Mouse (Mus musculus): ENCODE measurements around the gene Rpl29. TPM values are rescaled to one million over a fixed set of nuclear protein-coding genes. Genes with fewer than 3 reads are reported as not detected.

Rpl29 gene
- total and polyA plus RNA-seq, 2 experiments: 182 to 230 TPM

DNA sequence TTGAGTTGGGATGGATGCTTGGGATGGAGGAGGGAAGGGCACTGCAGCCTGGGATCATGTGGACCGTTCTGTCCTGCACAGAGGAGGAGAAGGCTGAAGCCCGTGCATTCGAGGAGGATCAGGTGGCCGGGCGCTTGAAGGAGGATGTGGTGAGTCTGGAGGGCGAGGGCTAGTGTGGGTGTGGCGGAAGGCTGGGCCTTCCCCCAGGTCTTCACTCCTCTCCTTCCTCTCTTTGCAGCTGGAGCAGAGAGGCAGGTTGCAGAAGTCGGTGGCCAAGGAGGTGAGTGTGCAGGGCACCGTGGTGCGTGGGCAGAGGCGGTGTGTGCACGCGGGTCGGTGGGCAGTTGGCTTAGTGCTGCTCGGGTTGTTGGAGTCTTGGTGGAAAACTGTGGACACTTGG, 51.8 kb downstream of the Rpl29 start:
- Histone ChIP-seq H3K9ac (ENCODE audit: low read depth, low read length) (no peak overlapping the region), H3K27ac (replicated peaks; ENCODE audit: insufficient read depth, low read depth, low read length) (no peak overlapping the region), H3K27me3 (ENCODE audit: control insufficient read depth, insufficient read depth, low read length) (no peaks in the 10 kb centered on the region), H3K4me3 (ENCODE audit: insufficient read depth, low read depth, low read length) (no peak overlapping the region), H3K36me3 (ENCODE audit: control insufficient read depth, insufficient read depth, low read length) (peaks cover 3% of the 10 kb centered on the region; the same call in 1 of the 2 replicates), H3K4me1 (ENCODE audit: control insufficient read depth, insufficient read depth, low read length) (peaks cover 7% of the 10 kb centered on the region), H3K79me2 (ENCODE audit: control insufficient read depth, insufficient read depth, low read length) (peaks cover 3% of the 10 kb centered on the region; the same call in 1 of the 2 replicates)
- DNase-seq (ENCODE audit: extremely low read depth, low read depth, low spot score): no peak
- no peak for TF ChIP-seq POLR2A (IDR thresholded peaks at IDR 0.05; ENCODE audit: extremely low read depth, insufficient read depth, low read length)
- WGBS: 95% methylated on average over 15 of the region's 15 CpGs

Other genes with a start within 250 kb of the Rpl29 start
- gene Ppm1m, start 229.7 kb upstream of the Rpl29 start, total RNA-seq (2014; rRNA removed): 12.4 and 13.7 TPM in 2 replicates
- gene Ppm1m, start 229.7 kb upstream of the Rpl29 start, polyA plus RNA-seq (2012; rRNA removed): 17.3 and 22.7 TPM in 2 replicates
- gene Twf2, start 226.3 kb upstream of the Rpl29 start, total RNA-seq (2014; rRNA removed): 4.9 and 6.2 TPM in 2 replicates
- 4.5 and 4.7 TPM in 2 replicates for gene Twf2, start 226.3 kb upstream of the Rpl29 start, polyA plus RNA-seq (2012; rRNA removed)
- 0.18 and 0.27 TPM in 2 replicates for gene Tlr9, start 206.9 kb upstream of the Rpl29 start, total RNA-seq (2014; rRNA removed)
- 0.37 and 0.61 TPM in 2 replicates for gene Tlr9, start 206.9 kb upstream of the Rpl29 start, polyA plus RNA-seq (2012; rRNA removed)
- 270 and 285 TPM in 2 replicates for gene Alas1, start 180.8 kb upstream of the Rpl29 start, total RNA-seq (2014; rRNA removed)
- 530 and 649 TPM in 2 replicates for gene Alas1, start 180.8 kb upstream of the Rpl29 start, polyA plus RNA-seq (2012; rRNA removed)
- gene Poc1a, start 148.4 kb upstream of the Rpl29 start, total RNA-seq (2014; rRNA removed): 1.8 and 3.2 TPM in 2 replicates
- gene Poc1a, start 148.4 kb upstream of the Rpl29 start, polyA plus RNA-seq (2012; rRNA removed): 3.1 and 3.9 TPM in 2 replicates
- gene Dusp7, start 60.8 kb upstream of the Rpl29 start, total RNA-seq (2014; rRNA removed): 1.8 and 2.5 TPM in 2 replicates
- 7.7 and 10.1 TPM in 2 replicates for gene Dusp7, start 60.8 kb upstream of the Rpl29 start, polyA plus RNA-seq (2012; rRNA removed)
- 65.2 and 76.5 TPM in 2 replicates for gene Acy1, start 8.9 kb downstream of the Rpl29 start, total RNA-seq (2014; rRNA removed)
- 50.7 and 64.3 TPM in 2 replicates for gene Acy1, start 8.9 kb downstream of the Rpl29 start, polyA plus RNA-seq (2012; rRNA removed)
- gene Abhd14b, start 18.0 kb downstream of the Rpl29 start, total RNA-seq (2014; rRNA removed): 129 and 183 TPM in 2 replicates
- gene Abhd14b, start 18.0 kb downstream of the Rpl29 start, polyA plus RNA-seq (2012; rRNA removed): 402 and 415 TPM in 2 replicates
- 8.2 and 10.4 TPM in 2 replicates for gene Abhd14a, start 18.2 kb downstream of the Rpl29 start, total RNA-seq (2014; rRNA removed)
- gene Abhd14a, start 18.2 kb downstream of the Rpl29 start, polyA plus RNA-seq (2012; rRNA removed): 22.7 and 24.4 TPM in 2 replicates
- 15.9 and 22.2 TPM in 2 replicates for gene Pcbp4, start 23.8 kb downstream of the Rpl29 start, total RNA-seq (2014; rRNA removed)
- 43.3 and 52.5 TPM in 2 replicates for gene Pcbp4, start 23.8 kb downstream of the Rpl29 start, polyA plus RNA-seq (2012; rRNA removed)
- gene Gpr62, start 36.5 kb downstream of the Rpl29 start, total RNA-seq (2014; rRNA removed): not detected in 2 replicates
- gene Gpr62, start 36.5 kb downstream of the Rpl29 start, polyA plus RNA-seq (2012; rRNA removed): not detected in 2 replicates
- gene Rrp9, start 46.5 kb downstream of the Rpl29 start, total RNA-seq (2014; rRNA removed): 7.8 and 9.3 TPM in 2 replicates
- 12.4 and 16.0 TPM in 2 replicates for gene Rrp9, start 46.5 kb downstream of the Rpl29 start, polyA plus RNA-seq (2012; rRNA removed)
- 14.0 and 19.4 TPM in 2 replicates for gene Parp3, start 47.5 kb downstream of the Rpl29 start, total RNA-seq (2014; rRNA removed)
- 23.0 and 23.3 TPM in 2 replicates for gene Parp3, start 47.5 kb downstream of the Rpl29 start, polyA plus RNA-seq (2012; rRNA removed)
- gene Iqcf1, start 70.5 kb downstream of the Rpl29 start, total RNA-seq (2014; rRNA removed): not detected in 2 replicates
- gene Iqcf1, start 70.5 kb downstream of the Rpl29 start, polyA plus RNA-seq (2012; rRNA removed): not detected in 2 replicates
- not detected in 2 replicates for gene Iqcf5, start 85.1 kb downstream of the Rpl29 start, total RNA-seq (2014; rRNA removed)
- not detected in 2 replicates for gene Iqcf5, start 85.1 kb downstream of the Rpl29 start, polyA plus RNA-seq (2012; rRNA removed)
- not detected in 2 replicates for gene Iqcf3, start 132.2 kb downstream of the Rpl29 start, total RNA-seq (2014; rRNA removed)
- gene Iqcf3, start 132.2 kb downstream of the Rpl29 start, polyA plus RNA-seq (2012; rRNA removed): not detected in 2 replicates
- gene Iqcf4, start 141.5 kb downstream of the Rpl29 start, total RNA-seq (2014; rRNA removed): not detected in 2 replicates
- gene Iqcf4, start 141.5 kb downstream of the Rpl29 start, polyA plus RNA-seq (2012; rRNA removed): not detected in 2 replicates
- gene Iqcf6, start 197.1 kb downstream of the Rpl29 start, total RNA-seq (2014; rRNA removed): not detected in 2 replicates
- not detected in 2 replicates for gene Iqcf6, start 197.1 kb downstream of the Rpl29 start, polyA plus RNA-seq (2012; rRNA removed)
- gene Grm2, start 226.6 kb downstream of the Rpl29 start, total RNA-seq (2014; rRNA removed): not detected in 2 replicates
- gene Grm2, start 226.6 kb downstream of the Rpl29 start, polyA plus RNA-seq (2012; rRNA removed): not detected in 2 replicates

Measured in liver, adult 2 months (tissue).